Mouse (Mus musculus) macrophage (primary cell): ENCODE data around the gene Fkbp2. TPM values are rescaled to one million over a fixed set of nuclear protein-coding genes. Genes with fewer than 3 reads are reported as not detected.
A peak's percentile ranks its signal among the peaks of the same experiment; 100 is the strongest.

Experiments used
- H3K27ac ChIP-seq: fragments of 350-480 bp; formaldehyde crosslinking; 2 replicates; pipeline ENCODE4 v1.9.0; 2021
- H3K36me3 ChIP-seq: fragments of 350-480 bp; formaldehyde crosslinking; 2 replicates; pipeline ENCODE4 v1.9.0; 2021; ENCODE audit errors: inconsistent target
- H3K4me3 ChIP-seq: fragments of 350-480 bp; formaldehyde crosslinking; 2 replicates; pipeline ENCODE4 v1.9.0; 2021; ENCODE audit errors: inconsistent target
- H3K79me2 ChIP-seq: fragments of 350-480 bp; formaldehyde crosslinking; 2 replicates; pipeline ENCODE4 v1.9.0; 2021; ENCODE audit errors: inconsistent target
- WGBS: methylation state at CpG from one replicate; pipeline ENCODE4 v1.1.7; 2026; ENCODE audit warnings: inconsistent platforms; ENCODE audit not compliant: missing documents; 5-methylcytosine and 5-hydroxymethylcytosine counted together
- polyA plus RNA-seq: library from polyadenylated mRNA; stranded (reverse); fragments of 250-400 nt; gene quantifications from 3 replicates; pipeline ENCODE4 v1.2.4, GENCODE M21; 2018; ENCODE audit warnings: inconsistent platforms

The Fkbp2 gene
- polyA plus RNA-seq, 1 experiment from 2014 or later, result 269 TPM

DNA sequence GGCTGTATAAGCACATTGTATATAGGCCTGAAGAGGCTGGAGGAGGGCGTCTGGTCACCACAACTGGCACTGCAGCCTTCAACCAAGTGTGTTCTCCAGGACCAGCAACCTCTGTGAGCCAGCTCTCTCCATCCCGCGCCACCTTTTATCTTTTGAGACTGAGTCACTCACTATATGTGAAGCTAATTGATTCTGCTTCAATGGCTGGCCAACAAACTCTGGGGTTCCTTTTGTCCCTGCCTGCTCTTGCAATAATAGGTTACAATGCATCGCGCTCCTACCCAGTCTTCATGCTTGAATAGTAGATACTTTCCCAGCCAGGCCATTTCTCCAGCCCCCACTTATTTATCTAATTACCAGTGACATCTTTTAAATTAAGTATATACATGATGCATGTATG lies 3.3 kb upstream of the Fkbp2 start:
- Histone ChIP-seq H3K4me3 (no peak overlapping the region), H3K36me3 (no peaks in the 10 kb centered on the region), H3K27ac (no peak overlapping the region), H3K79me2 (peaks cover 26% of the 10 kb centered on the region)
- WGBS, result 95% methylated on average over 5 of the region's 5 CpGs

DNA sequence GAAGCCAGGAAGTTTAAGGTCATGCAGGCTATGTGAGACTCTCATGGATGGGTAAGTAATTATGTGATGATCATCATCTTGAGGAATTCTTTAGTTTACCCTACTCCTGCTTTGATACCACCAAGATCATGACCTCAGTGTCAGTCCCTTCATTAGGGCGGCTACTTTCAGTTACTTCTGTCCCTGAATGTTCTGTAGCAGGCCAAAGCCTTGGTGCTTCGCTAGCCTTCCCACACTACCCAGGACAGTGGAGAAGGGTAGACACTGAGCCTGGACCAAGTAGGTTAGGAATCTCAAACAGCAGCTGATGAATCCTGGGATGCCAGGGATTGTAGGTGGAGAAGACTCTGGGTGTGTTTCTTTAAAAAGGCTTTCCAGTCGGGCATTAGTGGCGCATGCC lies 1.2 kb upstream of the Fkbp2 start:
- Histone ChIP-seq H3K4me3 (peak overlapping the region; percentile 74; the same call in 1 of the 2 replicates), H3K27ac (peak overlapping the region; percentile 77; the same call in 1 of the 2 replicates), H3K36me3 (0 out of 2 replicates have a peak, but pooled peaks cover 6% of the 10 kb centered on the region), H3K79me2 (peaks cover 41% of the 10 kb centered on the region)
- WGBS, result 91% methylated on average over 4 of the region's 4 CpGs

DNA sequence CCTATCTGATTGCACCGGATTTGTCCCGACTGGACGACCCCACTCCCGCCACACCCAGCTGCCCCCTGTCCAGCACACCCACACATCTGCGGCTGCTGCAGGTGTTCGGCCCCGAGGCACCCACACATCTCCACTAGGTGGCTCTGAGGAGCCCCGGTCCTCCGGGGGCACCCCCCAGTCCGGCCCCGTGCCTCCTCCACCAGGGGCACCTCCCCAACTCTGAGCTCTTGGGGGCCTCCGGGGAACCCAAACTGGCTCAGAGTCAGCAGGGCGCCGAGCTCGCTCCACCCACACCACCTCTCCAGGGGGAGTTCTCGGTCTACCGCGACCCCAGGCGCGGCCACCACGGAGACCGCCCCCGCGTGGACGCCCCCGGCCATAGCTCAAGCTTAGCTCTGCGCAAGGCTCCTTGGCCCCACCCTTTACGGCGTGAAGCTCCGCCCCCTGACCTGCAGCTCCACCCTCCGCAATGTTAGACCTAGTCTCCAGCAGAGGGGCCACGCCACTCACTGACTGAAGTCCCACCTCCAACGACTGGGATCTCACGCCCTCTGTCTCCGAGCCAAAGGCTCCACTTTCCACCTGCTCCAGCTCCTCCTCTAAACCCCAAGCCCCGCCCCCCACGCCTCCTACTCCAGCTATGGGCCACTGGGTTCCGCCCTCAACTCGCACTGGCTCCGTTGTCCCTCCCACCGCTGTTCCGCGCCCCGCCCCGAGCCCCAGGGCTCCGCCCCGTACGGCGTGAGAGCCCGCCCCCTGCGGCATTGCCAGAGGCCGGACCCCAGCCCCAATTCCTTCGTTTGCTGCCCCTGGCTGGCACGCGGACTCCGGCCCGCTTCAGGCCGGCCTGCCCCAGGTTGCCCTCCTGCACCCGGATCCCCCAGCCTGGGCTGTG lies 568 bp downstream of the Fkbp2 start:
- Histone ChIP-seq H3K27ac (peak overlapping the region; percentile 70), H3K36me3 (0 out of 2 replicates have a peak, but pooled peaks cover 6% of the 10 kb centered on the region), H3K79me2 (peaks cover 46% of the 10 kb centered on the region), H3K4me3 (peak overlapping the region; percentile 60)
- WGBS, result under 1% methylated on average over 57 of the region's 59 CpGs

DNA sequence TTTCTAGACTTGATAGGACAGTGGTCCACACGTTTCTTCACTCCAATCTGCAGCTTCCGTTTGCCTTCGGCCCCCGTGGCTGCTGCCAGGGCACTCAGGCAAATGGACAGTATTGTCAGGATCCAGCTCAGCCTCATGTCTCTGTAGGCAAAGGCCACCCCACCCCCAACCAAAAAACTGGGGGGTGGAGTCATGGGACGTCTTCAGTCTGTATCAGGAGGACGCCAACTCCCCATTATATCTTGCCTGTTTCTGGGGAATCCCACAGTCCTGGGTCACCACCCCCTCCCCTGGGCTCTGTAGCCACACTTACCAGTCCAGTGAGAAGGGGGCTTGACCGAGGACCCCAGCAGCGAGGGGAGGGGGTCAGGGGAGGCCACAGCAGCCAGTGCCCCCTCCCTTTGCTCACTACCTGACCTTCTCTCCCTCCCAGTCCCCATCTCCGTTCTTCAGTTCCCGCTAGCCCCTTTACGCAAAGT lies 1.3 kb downstream of the Fkbp2 start:
- H3K4me3 ChIP-seq, result peak overlapping the region; percentile 60

DNA sequence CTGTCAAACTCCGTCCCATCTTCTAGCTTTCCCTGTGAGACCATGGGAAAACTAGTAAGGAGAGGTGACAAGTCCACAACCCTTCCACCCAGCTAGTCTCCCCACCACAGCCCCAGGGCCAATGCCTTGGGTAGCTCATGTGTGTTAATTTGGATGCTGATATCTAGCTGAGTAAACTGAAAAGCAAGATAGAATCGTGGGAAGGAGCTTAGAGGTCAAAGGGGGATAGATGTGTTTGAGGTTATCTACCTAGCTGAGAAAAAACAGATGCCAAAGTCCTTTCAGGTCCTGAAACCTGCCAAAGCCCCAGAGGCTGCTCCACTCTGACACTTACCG lies 1.7 kb downstream of the Fkbp2 start:
- peak overlapping the region; percentile 60; the same call in 1 of the 2 replicates for H3K4me3 ChIP-seq
- 69% methylated on average over 3 of the region's 3 CpGs for WGBS
- peaks cover 46% of the 10 kb centered on the region for H3K79me2 ChIP-seq
- H3K36me3 ChIP-seq, result 0 out of 2 replicates have a peak, but pooled peaks cover 6% of the 10 kb centered on the region
- H3K27ac ChIP-seq, result peak overlapping the region; percentile 70

More for the DNA sequence above, 1.3 kb downstream of the Fkbp2 start:
- Histone ChIP-seq H3K27ac (peak overlapping the region; percentile 70), H3K36me3 (0 out of 2 replicates have a peak, but pooled peaks cover 6% of the 10 kb centered on the region), H3K79me2 (peaks cover 46% of the 10 kb centered on the region)
- WGBS, result 30% methylated on average over 10 of the region's 11 CpGs

DNA sequence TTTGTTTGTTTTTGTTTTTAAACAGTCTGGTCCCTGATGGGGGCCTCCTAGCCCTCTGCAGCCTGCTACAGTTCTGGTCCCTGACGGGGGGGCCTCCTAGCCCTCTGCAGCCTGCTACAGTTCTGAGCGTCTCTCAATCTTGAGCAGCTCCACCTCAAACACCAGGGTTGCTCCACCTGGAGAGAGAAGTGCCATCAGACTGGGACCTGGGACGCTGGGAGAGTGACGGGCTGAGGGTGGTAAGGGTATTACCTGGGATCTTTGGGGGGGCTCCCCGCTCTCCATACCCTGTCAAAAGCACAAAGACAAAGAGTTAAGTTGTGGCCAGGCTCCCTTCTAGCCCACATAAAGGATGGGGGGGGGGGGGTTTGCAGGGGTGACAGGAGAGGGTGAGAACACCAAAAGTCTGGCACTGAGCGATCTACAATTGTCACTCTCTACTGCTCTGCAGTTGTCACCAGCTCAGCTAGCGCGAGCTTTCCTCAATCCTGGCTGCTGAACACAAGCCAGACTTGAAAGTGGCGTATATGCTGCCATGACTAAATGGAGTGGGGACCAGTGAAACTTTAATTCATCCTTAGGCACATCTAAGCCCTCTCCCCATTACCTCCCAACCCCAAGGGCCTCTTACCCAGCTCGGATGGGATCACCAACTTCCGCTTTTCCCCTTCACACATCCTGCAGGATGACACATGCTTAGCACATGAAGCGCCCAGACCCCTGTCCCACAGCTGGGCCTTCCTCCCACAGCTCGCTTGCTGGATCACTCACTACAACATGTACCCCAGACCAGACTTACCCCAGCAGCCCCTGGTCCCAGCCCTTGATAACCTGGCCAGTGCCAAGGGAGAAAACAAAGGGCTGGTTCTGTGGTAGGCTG lies 2.3 kb downstream of the Fkbp2 start:
- Histone ChIP-seq H3K79me2 (peaks cover 46% of the 10 kb centered on the region), H3K36me3 (0 out of 2 replicates have a peak, but pooled peaks cover 6% of the 10 kb centered on the region), H3K27ac (peak overlapping the region; percentile 70), H3K4me3 (no peak overlapping the region)
- WGBS, result 81% methylated on average over 11 of the region's 13 CpGs

DNA sequence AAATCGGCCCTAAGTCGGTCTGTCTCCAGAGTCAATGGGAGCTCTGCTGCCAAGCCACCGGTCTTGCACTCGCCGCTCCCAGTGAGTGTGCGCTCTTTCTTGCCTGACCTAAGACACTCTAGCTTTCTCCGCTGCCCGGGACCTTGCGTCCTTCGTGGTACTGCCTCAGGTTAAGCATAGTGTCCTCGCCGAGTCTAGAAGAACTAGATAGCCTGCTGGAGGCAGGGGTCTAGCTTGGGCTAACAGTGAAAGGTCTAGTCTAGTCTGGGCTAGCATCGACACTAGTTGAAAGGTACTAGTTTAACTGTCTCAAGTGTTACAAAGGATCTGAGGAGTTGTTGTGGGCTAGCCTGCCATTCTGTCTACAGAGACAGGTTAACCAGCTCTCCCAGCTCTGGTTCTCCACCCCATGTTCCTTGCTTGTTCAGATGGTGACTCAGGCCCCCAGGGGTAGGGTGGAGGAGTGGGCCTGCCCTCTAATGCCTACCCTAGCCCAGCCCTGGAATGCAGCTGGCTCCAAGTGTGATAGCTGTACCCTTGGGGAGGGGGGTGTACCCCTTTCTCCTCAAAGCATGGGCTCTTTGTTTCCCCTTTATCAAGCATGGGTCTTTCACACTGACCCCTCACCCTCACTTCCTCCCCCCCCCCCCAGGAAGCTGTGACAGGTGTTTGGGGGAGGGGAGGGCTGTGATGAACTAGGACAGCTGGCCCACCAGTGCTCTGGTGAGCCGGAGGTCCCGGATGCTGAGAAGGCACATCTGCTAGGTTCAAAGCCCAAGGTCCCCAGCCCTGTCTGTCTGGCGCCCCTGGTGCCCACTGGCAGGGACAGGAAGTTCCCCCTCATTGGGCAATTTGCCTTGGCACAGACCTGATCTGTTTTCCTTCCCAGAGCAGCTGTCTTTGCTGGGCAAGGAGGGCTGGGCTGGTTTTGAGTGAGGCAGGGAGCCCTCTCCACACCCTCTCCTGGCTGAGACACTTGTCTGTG lies 4.5 kb downstream of the Fkbp2 start, which contains the start of gene Plcb3:
Gene Plcb3, minus strand, starts transcription at position 934 of the 985 bp plus-strand sequence.
- under 1% methylated on average over 16 of the region's 16 CpGs for WGBS
- H3K79me2 ChIP-seq, result peaks cover 41% of the 10 kb centered on the region
- 0 out of 2 replicates have a peak, but pooled peaks cover 6% of the 10 kb centered on the region for H3K36me3 ChIP-seq
- peak within 1 kb of the TSS; percentile 89 for H3K4me3 ChIP-seq
- H3K27ac ChIP-seq, result peak within 1 kb of the TSS; percentile 73

DNA sequence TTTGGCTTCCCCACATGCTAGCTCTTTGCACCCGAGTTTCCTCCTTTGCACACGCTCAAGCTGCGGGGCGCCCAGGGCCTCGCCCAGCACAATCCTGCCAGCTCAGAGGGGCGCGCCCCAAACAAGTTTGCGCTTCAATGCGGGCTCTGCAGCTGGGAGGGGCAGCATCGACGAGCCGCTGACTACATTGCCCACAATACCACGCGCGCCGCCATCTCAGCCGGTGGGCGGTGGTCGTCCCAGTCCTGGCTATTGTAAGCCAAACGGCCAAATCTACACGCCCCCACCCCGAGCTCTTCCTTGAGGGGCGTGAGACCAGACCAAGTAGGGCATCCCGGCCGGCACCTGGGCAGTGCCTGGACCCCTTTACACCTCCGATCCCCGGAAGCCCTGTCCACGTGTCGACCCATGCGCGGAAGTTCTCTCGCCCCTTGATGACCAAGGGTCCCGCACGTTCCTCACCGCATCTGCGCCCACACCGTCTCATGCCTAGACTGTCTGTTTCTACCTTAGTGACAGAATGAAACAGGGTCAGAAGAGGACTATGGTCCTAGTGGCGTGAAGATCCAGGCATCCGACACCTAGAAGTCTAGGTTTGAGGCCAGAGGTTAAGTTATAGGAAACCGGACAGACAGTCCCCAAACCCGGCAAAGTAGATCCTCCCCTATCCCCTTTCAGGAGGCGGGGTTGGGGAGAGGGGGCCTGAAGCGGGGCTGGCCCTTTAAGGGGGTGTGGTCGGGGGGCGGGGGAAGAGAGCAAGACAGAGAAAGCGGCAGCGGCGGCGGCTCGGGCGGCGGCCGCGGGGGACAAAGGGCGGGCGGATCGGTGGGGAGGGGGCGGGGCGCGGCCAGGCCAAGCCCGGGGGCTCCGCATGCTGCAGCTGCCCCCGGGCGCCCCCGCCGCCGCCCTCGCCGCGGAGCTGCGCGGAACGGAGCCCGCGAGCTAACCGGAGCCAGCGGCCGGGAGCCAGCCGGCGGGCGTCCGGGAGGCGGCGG lies 5.8 kb downstream of the Fkbp2 start, which contains the start of gene Ppp1r14b:
Gene Ppp1r14b, plus strand, starts transcription at position 758 of the 995 bp plus-strand sequence.
- H3K79me2 ChIP-seq, result peaks cover 41% of the 10 kb centered on the region
- 0 out of 2 replicates have a peak, but pooled peaks cover 6% of the 10 kb centered on the region for H3K36me3 ChIP-seq
- peak within 1 kb of the TSS; percentile 89 for H3K4me3 ChIP-seq
- H3K27ac ChIP-seq, result peak within 1 kb of the TSS; percentile 73
- WGBS, result under 1% methylated on average over 80 of the region's 84 CpGs

DNA sequence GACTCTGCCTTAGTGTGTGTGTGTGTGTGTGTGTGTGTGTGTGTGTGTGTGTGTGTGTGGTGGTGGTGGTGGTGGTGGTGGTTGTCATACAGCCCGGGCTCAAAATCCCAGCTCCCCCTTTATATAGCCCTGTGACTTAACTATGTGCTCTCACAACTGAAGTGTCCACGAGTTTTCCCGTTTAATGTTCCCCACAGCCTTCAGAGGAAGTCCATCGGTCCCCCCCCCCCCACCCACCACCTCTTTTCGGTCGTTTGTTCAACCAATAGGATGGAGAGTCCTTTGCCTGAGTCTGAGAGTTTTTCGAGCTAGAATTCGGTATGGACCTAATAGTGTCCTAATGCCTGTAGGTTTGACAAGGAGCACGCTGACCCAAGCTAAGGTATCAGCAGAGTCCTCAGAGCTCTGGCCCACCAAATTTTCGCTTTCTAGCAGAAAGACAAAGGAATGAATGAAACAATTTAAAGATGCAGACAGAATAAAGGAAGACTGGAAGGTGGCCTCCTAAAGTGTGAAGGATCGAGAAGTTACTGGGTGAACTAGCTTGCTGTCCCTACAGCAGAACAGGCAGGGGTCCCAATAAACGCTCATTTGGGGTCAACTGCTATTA lies 6.6 kb downstream of the Fkbp2 start:
- Histone ChIP-seq H3K79me2 (peaks cover 40% of the 10 kb centered on the region), H3K4me3 (peak overlapping the region; percentile 65), H3K36me3 (0 out of 2 replicates have a peak, but pooled peaks cover 6% of the 10 kb centered on the region), H3K27ac (no peak overlapping the region)
- WGBS, result 30% methylated on average over 11 of the region's 12 CpGs

DNA sequence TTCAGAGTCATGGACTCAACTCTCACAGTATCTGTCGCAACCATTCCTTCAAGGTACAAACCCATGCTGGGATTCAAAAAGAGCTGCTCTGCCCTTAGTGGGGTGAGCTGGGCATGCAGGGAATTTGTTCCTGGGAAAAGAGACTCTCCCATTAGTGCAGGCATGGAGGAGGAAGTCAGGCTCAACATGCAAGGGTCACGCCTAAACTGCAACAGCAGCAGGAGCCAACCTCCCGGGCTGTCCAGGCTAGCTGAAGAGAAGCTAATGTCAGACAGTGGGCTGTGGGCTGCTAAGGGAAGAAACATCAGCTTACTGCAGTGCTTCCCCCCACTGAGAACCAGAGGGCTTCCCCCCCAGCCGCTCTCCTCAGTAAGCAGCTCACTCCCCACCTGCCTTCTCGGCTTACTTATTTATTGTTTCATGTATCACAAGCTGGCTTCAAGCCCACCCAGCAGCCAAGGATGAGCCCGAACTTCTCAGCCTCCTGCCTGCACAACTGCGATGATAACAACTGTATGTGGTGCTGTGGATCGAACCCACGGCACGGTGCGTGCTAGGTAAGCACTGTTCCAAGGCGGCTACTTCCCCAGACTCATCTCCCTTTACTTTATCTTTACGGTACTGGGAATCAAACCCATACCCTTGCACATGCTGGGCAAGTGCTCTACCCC lies 7.9 kb downstream of the Fkbp2 start:
- Histone ChIP-seq H3K36me3 (0 out of 2 replicates have a peak, but pooled peaks cover 2% of the 10 kb centered on the region), H3K4me3 (no peak overlapping the region), H3K27ac (no peak overlapping the region), H3K79me2 (peaks cover 40% of the 10 kb centered on the region)
- WGBS, result 91% methylated on average over 13 of the region's 13 CpGs

DNA sequence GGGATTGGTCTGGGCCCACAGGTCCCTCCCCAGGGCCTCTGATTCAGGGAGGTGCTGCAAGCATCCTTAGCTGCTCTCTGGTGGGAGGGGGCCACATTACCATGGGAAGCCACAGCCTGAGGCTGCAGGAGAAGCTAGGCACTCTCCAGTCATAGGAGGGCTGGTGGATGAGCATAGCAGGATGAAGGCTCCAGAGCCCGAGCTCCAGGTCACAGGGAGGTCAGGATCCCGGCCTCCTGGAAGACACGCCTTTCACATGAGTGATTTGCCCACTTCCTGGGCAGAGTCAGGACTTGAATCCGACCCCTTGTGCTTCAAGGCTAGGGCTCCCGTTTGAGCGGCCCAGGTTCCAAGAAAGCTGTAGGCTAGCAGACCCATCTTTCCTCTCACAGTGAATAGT lies 8.7 kb downstream of the Fkbp2 start:
- 88% methylated on average over 6 of the region's 6 CpGs for WGBS
- no peak overlapping the region for H3K4me3 ChIP-seq
- peaks cover 33% of the 10 kb centered on the region for H3K79me2 ChIP-seq
- no peak overlapping the region for H3K27ac ChIP-seq
- peaks cover 2% of the 10 kb centered on the region; the same call in 1 of the 2 replicates for H3K36me3 ChIP-seq
